Mouse (Mus musculus): ENCODE measurements around the gene Slc5a4a.

The Slc5a4a gene

DNA sequence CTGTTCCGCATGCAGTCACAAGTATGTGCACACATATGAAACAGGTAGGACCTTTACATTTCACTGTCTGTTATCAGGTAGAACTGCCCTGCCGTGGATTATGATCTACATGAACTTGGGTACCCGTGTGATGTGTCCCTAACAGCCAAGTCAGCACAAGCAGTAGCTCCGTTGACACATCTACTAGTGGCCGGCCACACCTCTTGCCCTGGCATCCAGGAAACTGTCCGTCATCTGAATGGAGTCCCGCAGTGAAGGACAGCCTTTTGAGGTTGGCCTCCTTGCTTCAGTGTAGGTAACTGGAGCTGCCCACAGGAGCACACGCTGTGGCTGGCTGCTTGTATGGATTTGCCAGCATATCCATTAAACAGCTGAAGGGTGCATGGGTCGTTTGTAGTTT, 71.0 kb downstream of the Slc5a4a start:
- no peak for DNase-seq (ENCODE audit: low read depth, low spot score)

- no peak for DNase-seq (ENCODE audit: low read depth, low spot score)
Measured at GRCm38 (mm10) chr10:76225944-76226343, 78.7 kb downstream of the Slc5a4a start.

DNA sequence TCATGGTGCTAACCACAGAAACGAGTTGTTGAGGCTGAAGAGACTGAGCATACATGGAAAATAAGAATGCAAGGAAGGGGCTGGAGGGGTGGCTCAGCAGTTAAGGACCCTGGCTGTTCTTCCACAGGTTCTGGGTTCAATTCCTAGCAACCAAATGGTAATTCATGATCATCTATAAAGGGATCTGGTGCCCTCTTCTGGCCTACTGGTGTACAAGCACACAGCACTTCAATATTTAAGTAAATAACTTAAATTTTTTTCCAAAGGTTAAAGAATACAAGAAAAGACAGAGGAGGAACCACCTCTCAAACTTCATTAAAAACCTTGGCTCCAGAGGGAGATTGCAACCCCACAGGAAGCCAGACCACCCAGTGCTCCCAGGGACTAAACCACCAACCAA, 82.4 kb downstream of the Slc5a4a start:
- no peak for DNase-seq (ENCODE audit: low read depth, low spot score)

DNA sequence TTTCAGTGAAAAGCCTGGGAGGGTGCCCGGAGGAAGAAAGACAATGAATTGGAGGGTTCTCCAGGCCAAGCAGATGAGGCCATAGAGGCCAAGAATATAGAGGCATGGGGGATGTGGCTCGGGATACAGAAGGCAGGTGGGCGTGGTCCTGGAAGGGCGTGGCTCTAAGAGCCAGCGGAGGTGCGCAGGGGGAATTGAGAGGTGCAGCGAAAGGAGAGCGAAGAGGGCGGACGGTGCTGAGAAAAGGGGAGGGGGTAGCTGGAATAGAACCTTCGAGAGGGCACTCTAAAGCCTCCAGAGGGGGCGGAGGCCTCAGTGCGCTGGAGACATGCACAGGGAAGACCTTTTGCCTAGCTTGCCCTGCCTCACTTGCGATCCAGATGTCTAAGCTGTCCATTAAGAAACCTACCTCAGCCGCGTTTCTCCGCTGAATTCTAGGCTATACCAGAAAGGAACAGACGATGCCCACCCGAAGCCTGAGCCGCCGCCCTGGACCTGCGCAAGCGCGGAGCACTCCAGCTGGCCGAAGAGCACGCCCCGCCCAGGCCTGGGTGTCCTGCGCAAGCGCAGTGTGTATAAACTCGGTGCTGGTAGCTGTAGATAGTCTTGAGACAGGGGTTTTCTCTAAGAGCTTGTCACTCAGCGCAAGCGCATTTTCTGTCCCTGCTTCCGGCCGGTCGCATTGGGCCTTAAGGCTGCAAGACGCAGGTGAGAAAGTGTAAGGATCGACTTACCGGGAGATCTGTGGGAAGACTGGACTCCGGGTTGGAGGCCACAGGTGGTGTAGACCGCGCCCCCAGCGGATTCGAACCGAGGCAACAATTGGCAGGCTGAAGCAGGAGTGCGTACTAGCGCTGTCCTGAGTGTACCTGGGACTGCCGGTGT, 90.3 kb downstream of the Slc5a4a start, which contains the start of gene Prmt2:
Prmt2 (minus strand) TSS at position 525 of the 885 bp plus-strand sequence.
- peak; percentile 90 for DNase-seq (ENCODE audit: low read depth, low spot score)
